Mouse (Mus musculus) embryonic fibroblast, embryonic 13.5 days (primary cell): ENCODE measurements around the gene Crtc3.

ENCODE experiments used
- CTCF ChIP-seq: IDR thresholded peaks from 2 replicates; pipeline ENCODE4 v1.5.1; 2011; ENCODE audit warnings: mild to moderate bottlenecking, control low read depth, low read length, moderate library complexity, borderline replicate concordance; ENCODE audit not compliant: insufficient read depth
- POLR2A ChIP-seq: IDR thresholded peaks from 2 replicates; pipeline ENCODE4 v1.6.1; 2011; ENCODE audit warnings: low read depth, mild to moderate bottlenecking, control low read depth, low read length, moderate library complexity

DNA sequence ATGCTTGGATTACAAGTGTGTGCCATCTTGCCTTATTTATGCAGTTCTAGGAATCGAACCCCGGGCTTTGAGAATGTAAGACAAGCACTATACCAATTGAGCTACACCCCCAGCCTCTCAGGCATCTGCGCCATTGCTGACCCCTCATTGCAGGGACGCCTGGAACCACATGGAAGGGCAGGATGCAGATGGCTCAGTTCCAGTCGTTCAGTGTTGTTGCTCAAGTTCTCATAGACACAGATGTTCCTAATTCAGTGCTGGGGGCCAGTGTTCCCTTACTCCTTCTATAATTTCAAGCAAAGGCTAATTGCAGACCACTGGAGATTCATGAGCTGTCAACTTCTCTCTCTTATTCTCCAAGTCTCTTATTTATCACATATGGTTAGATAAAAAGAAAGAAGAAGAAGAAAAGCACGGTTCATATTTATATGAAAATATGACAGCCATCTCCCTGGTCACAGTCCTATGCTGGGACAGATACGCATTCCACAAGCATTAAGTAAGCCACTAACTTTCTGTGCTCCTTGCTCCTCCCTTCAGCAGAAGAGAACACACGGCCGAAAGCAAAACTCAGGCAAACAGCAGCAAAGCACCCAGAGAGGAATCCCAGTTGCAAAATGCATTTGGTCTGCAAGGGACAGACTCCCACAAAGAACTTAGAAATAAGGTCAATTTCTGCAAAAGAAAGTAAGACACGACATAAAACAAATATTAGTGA lies 22.3 kb downstream of the Crtc3 start:
- TF ChIP-seq CTCF (no peak), POLR2A (no peak)
